Mouse (Mus musculus): Measurements from ENCODE around the gene Mybpc3.

DNA sequence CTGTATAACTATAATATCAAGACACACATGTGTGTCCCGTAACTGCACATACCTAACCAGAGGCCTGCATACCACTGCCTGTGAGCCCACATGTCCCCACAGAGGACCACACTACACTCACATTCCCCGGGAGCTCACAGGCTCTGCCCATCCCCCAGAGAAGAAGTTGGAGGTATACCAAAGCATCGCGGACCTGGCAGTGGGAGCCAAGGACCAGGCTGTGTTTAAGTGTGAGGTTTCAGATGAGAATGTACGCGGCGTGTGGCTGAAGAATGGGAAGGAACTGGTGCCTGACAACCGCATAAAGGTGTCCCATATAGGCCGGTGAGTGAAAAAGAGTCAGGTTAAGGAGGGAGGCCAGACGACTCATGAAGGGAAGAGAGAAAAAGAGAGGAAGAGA, 7.2 kb downstream of the Mybpc3 start:
- TF ChIP-seq CTCF (IDR thresholded peaks at IDR 0.05; ENCODE audit: borderline replicate concordance, insufficient read depth, low read depth, low read length) (no peak), POLR2A (IDR thresholded peaks at IDR 0.05; ENCODE audit: borderline replicate concordance, insufficient read depth, low read length) (no peak)
